Mouse (Mus musculus) kidney, adult 2 months (tissue): Measurements from ENCODE around the gene Lpcat2b. TPM values are rescaled to one million over a fixed set of nuclear protein-coding genes. Genes with fewer than 3 reads are reported as not detected.

Experiments
- DNase-seq: peaks from one replicate; pipeline ENCODE4 v3.0.0; 2021
- H3K27ac ChIP-seq: fragments of 200-500 bp; 2 replicates; pipeline ENCODE4 v1.5.1; 2012; ENCODE audit warnings: low read depth, low read length, control low read depth, inconsistent platforms; ENCODE audit not compliant: insufficient read depth
- H3K27me3 ChIP-seq: fragments of 200-500 bp; replicated peaks from 2 replicates; pipeline ENCODE4 v1.6.1; 2012; ENCODE audit warnings: mild to moderate bottlenecking, moderate library complexity, low read length, inconsistent platforms; ENCODE audit not compliant: control insufficient read depth, insufficient read depth
- H3K36me3 ChIP-seq: fragments of 200-500 bp; 2 replicates; pipeline ENCODE4 v1.6.1; 2012; ENCODE audit warnings: mild to moderate bottlenecking, moderate library complexity, low read length, inconsistent platforms; ENCODE audit not compliant: control insufficient read depth, insufficient read depth
- H3K4me1 ChIP-seq: fragments of 200-500 bp; 2 replicates; pipeline ENCODE4 v1.6.1; 2011; ENCODE audit warnings: low read length; ENCODE audit not compliant: control insufficient read depth, insufficient read depth
- H3K4me3 ChIP-seq: fragments of 200-500 bp; 2 replicates; pipeline ENCODE4 v1.5.1; 2011; ENCODE audit warnings: mild to moderate bottlenecking, low read depth, low read length, control low read depth; ENCODE audit not compliant: insufficient read depth
- CTCF ChIP-seq: fragments of 200-500 bp; conservative IDR thresholded peaks from 2 replicates; pipeline ENCODE4 v1.5.1; 2011; ENCODE audit warnings: low read depth, mild to moderate bottlenecking, control low read depth, low read length, moderate library complexity, mixed read lengths; ENCODE audit not compliant: insufficient read depth, insufficient read length
- POLR2A ChIP-seq: fragments of 200-500 bp; IDR thresholded peaks from one replicate; pipeline ENCODE4 v1.6.1; 2011; ENCODE audit warnings: low read depth, low read length, control low read depth
- WGBS: fragments of 180-500 bp; shearing (Covaris S2); methylation state at CpG from one replicate; pipeline ENCODE4 v1.1.7; 2018; 5-methylcytosine and 5-hydroxymethylcytosine counted together
- polyA plus RNA-seq: library from polyadenylated mRNA; depleted of rRNA; stranded (reverse); fragments of >200 nt; gene quantifications from 2 replicates; pipeline ENCODE4 v1.2.3, GENCODE M21; 2012

The Lpcat2b gene
- polyA plus RNA-seq, 1 experiment: not detected

DNA sequence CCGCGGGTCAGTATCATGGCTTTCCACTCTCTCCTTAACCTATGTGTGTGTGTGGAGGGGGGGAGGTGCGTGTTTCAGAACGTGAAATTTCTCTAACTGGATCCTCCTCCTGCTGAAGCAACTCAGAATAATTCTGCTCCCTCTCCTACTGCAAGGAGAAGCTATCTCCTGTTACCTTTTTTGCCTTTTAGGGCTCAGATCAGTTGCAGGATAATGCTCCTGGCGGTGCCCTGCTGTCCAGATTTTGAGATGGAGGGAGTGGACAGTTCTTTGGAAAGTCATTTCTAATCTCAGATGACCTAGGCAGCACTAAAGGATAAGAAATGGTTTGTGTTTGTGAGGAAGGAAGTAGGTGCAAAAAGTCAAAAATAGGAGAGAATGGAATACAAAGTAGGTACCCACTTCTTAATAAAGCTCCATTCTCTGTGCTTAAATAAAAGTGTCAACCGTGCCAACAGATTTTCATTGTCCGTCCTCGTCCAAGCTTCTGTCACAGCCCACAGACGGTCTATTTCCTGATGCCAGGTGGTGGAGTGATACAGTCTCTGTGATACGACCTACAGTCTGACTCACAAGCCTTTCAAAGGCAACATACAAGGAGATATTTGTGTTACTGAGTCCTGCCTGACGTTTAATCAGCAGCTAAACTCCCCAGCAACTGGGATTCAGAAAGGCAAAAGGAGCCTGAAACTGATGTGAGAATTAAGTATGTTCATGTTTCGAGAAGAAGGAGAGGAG lies 27.2 kb upstream of the Lpcat2b start:
- no peak for DNase-seq
- Histone ChIP-seq H3K27me3 (0 out of 2 replicates have a peak, but pooled peaks cover 2% of the 10 kb centered on the region), H3K36me3 (no peaks in the 10 kb centered on the region), H3K4me1 (no peaks in the 10 kb centered on the region), H3K27ac (no peak overlapping the region), H3K4me3 (peak overlapping the region; percentile 23; the same call in 1 of the 2 replicates)
- TF ChIP-seq POLR2A: no peak
- TF ChIP-seq CTCF: no peak
- 33% methylated on average over 12 of the region's 12 CpGs for whole genome bisulfite sequencing

DNA sequence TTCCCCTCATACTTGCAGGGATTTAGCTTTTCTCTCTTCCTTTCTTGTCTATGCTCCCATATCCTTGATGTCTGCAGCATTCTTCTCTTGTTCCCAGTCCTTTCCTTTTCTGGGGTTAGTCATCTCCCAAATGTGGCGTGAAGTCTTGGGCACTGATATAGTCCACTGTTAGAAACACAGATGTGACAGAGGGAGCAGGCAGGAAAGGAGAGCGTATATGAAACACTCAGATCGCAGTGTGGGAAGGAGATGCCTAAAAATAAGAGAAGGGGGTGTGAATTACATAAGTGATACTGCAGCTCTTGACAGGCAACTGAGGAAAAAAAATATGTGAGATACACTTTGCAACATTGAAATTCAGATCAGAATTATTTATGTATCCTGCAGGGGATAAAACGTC lies 26.0 kb upstream of the Lpcat2b start:
- Histone ChIP-seq H3K36me3 (no peaks in the 10 kb centered on the region), H3K27me3 (0 out of 2 replicates have a peak, but pooled peaks cover 2% of the 10 kb centered on the region), H3K4me1 (no peaks in the 10 kb centered on the region), H3K4me3 (no peak overlapping the region), H3K27ac (no peak overlapping the region)
- 83% methylated on average over 4 of the region's 4 CpGs for WGBS
- no peak for DNase-seq
- TF ChIP-seq CTCF (no peak), POLR2A (no peak)

DNA sequence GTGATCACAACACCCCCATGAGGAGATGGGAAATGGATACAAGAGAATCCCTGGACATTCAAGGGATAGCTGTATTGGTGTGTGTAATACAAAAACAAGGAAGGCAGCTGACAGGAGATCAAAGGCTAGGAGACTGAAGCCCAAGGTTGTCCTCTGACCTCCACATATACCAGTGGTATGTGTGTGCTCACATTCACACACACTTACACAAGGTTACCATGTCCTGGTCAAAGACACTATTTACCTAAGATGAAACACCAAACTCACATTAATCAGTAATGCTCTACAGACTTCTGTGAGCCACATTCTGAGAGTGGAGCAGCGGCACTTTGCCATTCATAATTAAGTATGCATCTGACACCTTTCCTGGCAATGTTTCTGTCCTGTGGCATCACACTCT lies 21.0 kb upstream of the Lpcat2b start:
- 85% methylated on average over 1 of the region's 1 CpGs for WGBS
- no peak overlapping the region for H3K4me3 ChIP-seq
- TF ChIP-seq CTCF (no peak), POLR2A (no peak)

DNA sequence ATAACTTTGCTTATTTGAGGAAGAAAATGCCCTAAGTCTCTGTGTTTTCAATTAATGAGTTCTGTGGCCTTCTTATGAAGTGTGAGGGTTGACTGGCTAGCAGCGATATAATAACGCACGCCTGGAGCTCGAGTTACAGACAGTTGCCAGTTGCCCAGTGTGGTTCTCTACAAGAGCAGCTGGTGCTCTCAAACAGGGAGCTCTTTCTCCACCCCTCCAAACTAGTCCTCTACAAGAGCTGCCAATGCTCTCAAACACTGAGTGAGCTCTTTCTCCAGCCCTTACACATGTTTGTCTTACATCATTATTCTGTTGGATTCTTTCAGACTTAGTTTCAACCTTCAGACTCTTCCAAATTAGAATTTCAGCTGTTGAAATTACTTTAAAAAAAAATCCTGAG lies 20.0 kb upstream of the Lpcat2b start:
- WGBS: 40% methylated on average over 4 of the region's 4 CpGs
- no peak overlapping the region for H3K4me3 ChIP-seq
- no peaks in the 10 kb centered on the region for H3K4me1 ChIP-seq
- H3K36me3 ChIP-seq: no peaks in the 10 kb centered on the region
- no peak for DNase-seq
- no peaks in the 10 kb centered on the region for H3K27me3 ChIP-seq
- H3K27ac ChIP-seq: no peak overlapping the region
- TF ChIP-seq CTCF (no peak), POLR2A (no peak)

More for the DNA sequence above, 21.0 kb upstream of the Lpcat2b start:
- no peaks in the 10 kb centered on the region for H3K4me1 ChIP-seq
- no peak overlapping the region for H3K27ac ChIP-seq
- no peak for DNase-seq
- no peaks in the 10 kb centered on the region for H3K27me3 ChIP-seq
- H3K36me3 ChIP-seq: no peaks in the 10 kb centered on the region

DNA sequence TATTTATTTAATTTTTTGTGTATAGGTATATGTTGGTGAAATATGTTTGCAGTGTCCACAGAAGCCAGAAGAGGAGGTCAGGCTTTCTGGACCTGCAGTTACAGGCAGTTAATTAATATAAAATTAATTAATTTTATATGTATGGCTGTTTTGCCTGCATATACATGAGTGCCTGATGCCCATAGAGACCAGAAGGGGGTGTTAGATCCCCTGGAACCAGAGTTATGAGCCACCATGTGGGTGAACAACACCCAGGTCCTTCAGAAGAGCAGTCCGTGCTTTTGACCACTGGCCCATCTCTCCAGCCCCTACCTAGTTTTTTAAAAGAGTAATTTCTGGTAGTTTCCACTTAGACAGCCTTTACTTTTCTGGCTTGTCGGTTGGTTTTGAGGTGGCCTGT lies 19.1 kb upstream of the Lpcat2b start:
- no peak for DNase-seq
- no peaks in the 10 kb centered on the region for H3K27me3 ChIP-seq
- WGBS: 88% methylated on average over 2 of the region's 2 CpGs
- no peaks in the 10 kb centered on the region for H3K36me3 ChIP-seq
- no peak overlapping the region for H3K4me3 ChIP-seq
- H3K27ac ChIP-seq: no peak overlapping the region
- TF ChIP-seq POLR2A: no peak
- no peak for TF ChIP-seq CTCF
- H3K4me1 ChIP-seq: no peaks in the 10 kb centered on the region

DNA sequence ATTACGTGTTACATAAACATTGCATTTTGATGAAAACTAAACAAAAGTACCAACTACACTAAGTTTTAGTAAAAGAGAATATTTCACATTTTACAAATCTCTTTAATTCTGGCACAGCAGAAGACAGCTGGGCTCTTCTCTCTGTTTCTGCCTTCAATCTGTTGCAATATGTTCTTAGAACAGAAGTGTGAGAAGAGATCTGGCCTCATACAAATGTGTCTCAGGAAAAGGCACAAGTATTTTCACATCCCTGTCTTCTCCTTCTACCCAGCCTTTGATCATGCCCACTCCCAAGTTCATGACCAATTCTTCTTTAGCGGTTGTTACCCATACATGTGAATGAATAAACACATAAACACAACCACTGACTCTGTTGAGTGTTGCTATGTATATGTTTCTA lies 16.3 kb upstream of the Lpcat2b start:
- no peak for DNase-seq
- TF ChIP-seq CTCF (no peak), POLR2A (no peak)
- Histone ChIP-seq H3K27ac (no peak overlapping the region), H3K36me3 (no peaks in the 10 kb centered on the region), H3K4me1 (no peaks in the 10 kb centered on the region), H3K27me3 (no peaks in the 10 kb centered on the region), H3K4me3 (no peak overlapping the region)
- WGBS: 84% methylated on average over 2 of the region's 2 CpGs

DNA sequence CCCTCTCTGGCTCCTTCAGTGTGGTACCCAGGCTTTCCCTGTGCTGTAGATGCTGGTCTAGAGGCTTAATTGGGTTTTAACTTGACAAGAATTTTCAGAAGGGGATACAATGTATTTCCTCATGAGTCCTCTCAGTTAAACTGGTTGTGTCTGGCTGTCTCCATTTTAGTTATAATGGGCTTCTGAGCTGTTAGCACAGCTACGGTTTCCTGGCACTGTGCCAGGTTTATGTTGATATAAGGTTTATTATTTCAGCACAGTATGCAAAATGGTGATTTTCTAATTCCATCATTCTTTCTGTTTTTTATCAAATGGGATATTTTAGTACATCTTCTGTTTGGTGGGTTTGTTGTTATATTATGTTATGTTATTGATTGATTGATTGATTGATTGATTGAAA lies 9.7 kb upstream of the Lpcat2b start:
- no peaks in the 10 kb centered on the region for H3K27me3 ChIP-seq
- 16% methylated on average over 1 of the region's 1 CpGs for WGBS

More for the DNA sequence above, 9.7 kb upstream of the Lpcat2b start:
- no peak for DNase-seq
- Histone ChIP-seq H3K36me3 (no peaks in the 10 kb centered on the region), H3K4me1 (no peaks in the 10 kb centered on the region), H3K27ac (no peak overlapping the region), H3K4me3 (no peak overlapping the region)
- TF ChIP-seq POLR2A: no peak
- no peak for TF ChIP-seq CTCF
